Mouse (Mus musculus) embryonic facial prominence, embryonic 15.5 days (tissue): ENCODE results near the gene Stk35. TPM values are rescaled to one million over a fixed set of nuclear protein-coding genes. Genes with fewer than 3 reads are reported as not detected.

Experiments used
- ATAC-seq: fragments of 200-750 bp; cut with Nextera tagmentation; 2 replicates; pipeline ENCODE4 v1.8.0; 2017; ENCODE audit warnings: low read depth, moderate TSS enrichment; ENCODE audit not compliant: insufficient number of reproducible peaks, low FRiP score, low TSS enrichment
- H3K27ac ChIP-seq: fragments of 300-500 bp; sonication (generic); replicated peaks from 2 replicates; pipeline ENCODE4 v1.5.1; 2015; ENCODE audit warnings: mild to moderate bottlenecking, inconsistent platforms
- H3K27me3 ChIP-seq: fragments of 300-500 bp; sonication (generic); 2 replicates; pipeline ENCODE4 v1.6.1; 2015; ENCODE audit warnings: inconsistent platforms
- H3K36me3 ChIP-seq: fragments of 300-500 bp; sonication (generic); 2 replicates; pipeline ENCODE4 v1.6.1; 2015; ENCODE audit warnings: mild to moderate bottlenecking, inconsistent platforms
- H3K4me1 ChIP-seq: fragments of 300-500 bp; sonication (generic); 2 replicates; pipeline ENCODE4 v1.6.1; 2015; ENCODE audit warnings: inconsistent platforms
- H3K4me2 ChIP-seq: fragments of 300-500 bp; sonication (generic); replicated peaks from 2 replicates; pipeline ENCODE4 v1.6.1; 2015; ENCODE audit warnings: mild to moderate bottlenecking, inconsistent platforms
- H3K4me3 ChIP-seq: fragments of 300-500 bp; sonication (generic); replicated peaks from 2 replicates; pipeline ENCODE4 v1.5.1; 2015; ENCODE audit warnings: mild to moderate bottlenecking, inconsistent platforms
- H3K9ac ChIP-seq: fragments of 300-500 bp; sonication (generic); 2 replicates; pipeline ENCODE4 v1.6.1; 2015; ENCODE audit warnings: inconsistent platforms
- H3K9me3 ChIP-seq: fragments of 300-500 bp; sonication (generic); replicated peaks from 2 replicates; pipeline ENCODE4 v1.6.1; 2016; ENCODE audit warnings: inconsistent platforms
- WGBS: fragments of 180-500 bp; shearing (Covaris S2); methylation state at CpG from one replicate; pipeline ENCODE4 v1.1.7; 2015; 5-methylcytosine and 5-hydroxymethylcytosine counted together
- polyA plus RNA-seq: library from polyadenylated mRNA; unstranded; fragments of >200 nt; fragmentation: Nextera tagmentation; extraction: Ambion mirVana; gene quantifications from 2 replicates; pipeline ENCODE4 v1.2.1, GENCODE M21; 2015

The Stk35 gene
- polyA plus RNA-seq, 1 experiment from 2014 or later, result 10.3 TPM

DNA sequence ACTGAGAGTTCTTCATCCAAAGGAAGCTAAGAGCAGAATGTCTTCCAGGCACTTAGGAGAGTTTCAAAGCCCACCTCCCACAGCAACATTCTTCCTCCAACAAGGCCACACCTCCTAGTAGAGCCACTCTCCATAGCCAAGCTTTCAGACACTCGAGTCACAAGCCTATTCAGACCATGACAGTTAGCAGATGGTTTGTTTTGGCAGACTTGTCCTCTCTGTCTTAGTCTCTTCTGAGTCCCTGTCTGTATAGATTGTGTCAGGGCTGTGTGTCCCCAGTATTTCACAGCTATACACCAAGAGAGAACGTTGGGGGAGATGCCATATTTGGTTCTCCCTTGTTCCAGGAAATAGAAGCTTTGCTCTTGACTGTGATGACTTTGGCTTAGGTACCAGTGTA is 14.8 kb downstream of the Stk35 start:
- Histone ChIP-seq H3K4me2 (no peak overlapping the region), H3K4me3 (no peak overlapping the region), H3K4me1 (no peaks in the 10 kb centered on the region), H3K36me3 (peaks cover 28% of the 10 kb centered on the region), H3K27ac (no peak overlapping the region), H3K27me3 (no peaks in the 10 kb centered on the region), H3K9me3 (no peaks in the 10 kb centered on the region), H3K9ac (no peak overlapping the region)
- no peak for ATAC-seq
- WGBS, result 52% methylated on average over 2 of the region's 2 CpGs

DNA sequence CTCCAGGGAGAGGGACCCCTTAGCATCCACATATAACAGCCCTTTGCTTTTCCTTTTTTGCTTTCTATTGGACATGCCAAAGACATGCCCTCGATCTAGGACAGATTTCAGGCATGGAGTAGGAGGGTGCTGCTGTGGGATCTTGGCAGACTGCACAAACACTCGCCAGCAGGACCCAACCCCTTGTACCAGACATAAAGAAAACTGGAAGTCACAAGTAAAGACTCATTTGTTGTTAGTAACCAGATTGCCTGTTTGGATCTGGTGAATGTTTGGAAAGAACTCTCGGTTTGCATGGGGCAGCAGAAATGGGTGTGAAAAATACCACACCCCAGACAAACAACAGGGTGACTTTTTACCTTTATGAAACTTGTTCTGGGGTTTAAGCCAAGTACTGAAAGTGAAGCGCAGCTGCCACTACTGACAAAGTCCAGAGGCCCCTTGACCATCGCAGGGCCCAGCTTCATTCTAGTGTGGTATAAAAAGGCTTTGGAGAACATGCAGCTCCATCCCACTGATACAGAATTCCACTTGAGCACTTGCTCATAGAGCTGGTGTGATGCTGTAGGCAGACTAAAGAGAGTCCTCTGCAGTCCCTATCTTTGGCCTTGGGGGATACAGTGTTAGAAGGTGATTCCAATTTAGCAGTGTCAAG is 17.4 kb downstream of the Stk35 start:
- Histone ChIP-seq H3K27me3 (no peaks in the 10 kb centered on the region), H3K4me2 (no peak overlapping the region), H3K36me3 (peaks cover 11% of the 10 kb centered on the region; the same call in 1 of the 2 replicates), H3K4me3 (no peak overlapping the region), H3K27ac (no peak overlapping the region), H3K9me3 (no peaks in the 10 kb centered on the region), H3K4me1 (no peaks in the 10 kb centered on the region), H3K9ac (no peak overlapping the region)
- ATAC-seq, result no peak
- 84% methylated on average over 5 of the region's 5 CpGs for WGBS

DNA sequence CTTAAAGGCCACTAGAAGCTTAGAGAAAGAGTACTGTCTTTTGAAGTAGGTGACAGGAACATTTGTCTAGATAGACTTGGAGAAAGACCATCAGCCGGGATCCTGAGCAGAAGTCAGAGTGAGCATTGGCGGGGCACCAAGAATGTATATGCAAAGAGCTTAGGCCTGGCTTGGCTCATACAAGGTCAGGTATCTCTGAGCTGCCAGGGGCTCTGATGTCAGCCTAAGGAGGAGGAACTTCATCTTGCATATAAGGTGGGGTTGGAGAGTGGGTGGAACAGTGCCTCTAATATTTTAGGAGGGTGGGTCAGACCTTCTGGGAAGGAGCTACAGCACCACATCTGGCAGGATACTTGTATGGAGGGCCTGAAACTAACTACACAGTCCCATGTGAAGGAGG is 18.6 kb downstream of the Stk35 start:
- WGBS, result 78% methylated on average over 2 of the region's 2 CpGs
- no peak for ATAC-seq

DNA sequence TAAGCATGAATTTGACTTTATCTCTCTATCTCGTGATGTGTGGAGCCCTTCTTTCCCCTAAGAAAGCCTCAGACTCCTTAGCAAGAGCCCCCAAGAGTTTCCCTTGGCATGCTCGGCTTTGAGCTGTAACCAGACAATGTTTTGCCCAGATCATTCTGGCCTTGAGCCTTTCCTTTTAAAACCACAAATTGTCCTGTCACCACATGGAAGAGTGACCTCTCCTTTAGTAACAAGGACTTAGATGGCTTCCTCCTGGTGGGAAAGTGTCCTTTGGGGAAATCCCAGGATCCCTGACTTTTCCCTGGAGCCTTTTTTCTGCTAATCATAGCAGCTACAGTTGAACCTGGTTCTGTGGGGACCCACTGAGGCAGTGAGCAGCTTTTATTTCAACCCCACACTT is 19.2 kb downstream of the Stk35 start:
- Histone ChIP-seq H3K4me1 (no peaks in the 10 kb centered on the region), H3K4me2 (no peak overlapping the region), H3K36me3 (peaks cover 10% of the 10 kb centered on the region; the same call in 1 of the 2 replicates), H3K9me3 (no peaks in the 10 kb centered on the region), H3K4me3 (no peak overlapping the region), H3K27me3 (no peaks in the 10 kb centered on the region), H3K27ac (no peak overlapping the region), H3K9ac (no peak overlapping the region)
- no peak for ATAC-seq
- 67% methylated on average over 2 of the region's 2 CpGs for WGBS

More for the DNA sequence above, 18.6 kb downstream of the Stk35 start:
- Histone ChIP-seq H3K27ac (no peak overlapping the region), H3K9ac (no peak overlapping the region), H3K4me3 (no peak overlapping the region), H3K9me3 (no peaks in the 10 kb centered on the region), H3K27me3 (no peaks in the 10 kb centered on the region), H3K4me1 (no peaks in the 10 kb centered on the region), H3K36me3 (peaks cover 10% of the 10 kb centered on the region; the same call in 1 of the 2 replicates), H3K4me2 (no peak overlapping the region)

DNA sequence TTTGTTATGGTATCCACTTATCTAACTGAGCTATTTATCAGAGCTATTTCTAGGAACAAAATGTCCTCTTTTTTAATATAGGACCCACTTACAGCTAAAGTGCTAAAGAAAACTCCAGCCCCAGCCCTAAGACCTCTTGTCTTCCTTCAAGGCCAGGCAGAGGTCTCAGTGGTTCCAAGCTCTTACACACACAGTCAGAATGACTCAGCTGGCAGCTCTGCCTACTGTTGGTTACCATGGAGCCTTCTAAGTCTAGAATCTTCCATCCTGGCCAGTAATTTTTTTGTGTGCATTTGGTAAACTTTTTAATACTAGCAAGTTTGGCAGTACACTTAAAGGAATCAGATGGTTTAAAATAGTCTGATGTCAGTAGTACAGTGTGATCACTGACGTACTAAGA is 19.6 kb downstream of the Stk35 start:
- peaks cover 10% of the 10 kb centered on the region; the same call in 1 of the 2 replicates for H3K36me3 ChIP-seq
- ATAC-seq, result no peak

DNA sequence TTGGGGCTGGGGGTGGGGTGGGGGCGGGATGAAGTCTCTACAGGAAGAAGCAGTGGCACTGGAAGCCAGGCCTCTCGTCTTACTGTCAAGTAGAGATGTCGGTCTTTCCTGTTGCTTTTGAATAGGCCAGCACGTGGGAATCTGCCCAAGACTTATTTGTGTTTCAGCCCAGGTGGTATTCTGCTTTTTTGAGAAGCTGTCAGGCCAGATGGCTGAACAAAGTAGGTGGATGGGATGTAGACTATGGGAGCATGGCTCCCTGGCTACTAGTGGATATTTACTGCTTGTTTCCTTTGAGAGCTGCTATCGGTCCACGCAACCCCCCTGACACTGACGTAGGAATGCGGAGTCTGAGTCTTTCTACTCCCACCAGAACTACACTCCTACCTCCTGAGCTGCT is 20.7 kb downstream of the Stk35 start:
- Histone ChIP-seq H3K36me3 (peaks cover 8% of the 10 kb centered on the region; the same call in 1 of the 2 replicates), H3K27me3 (no peaks in the 10 kb centered on the region), H3K9ac (no peak overlapping the region), H3K4me3 (no peak overlapping the region), H3K4me2 (no peak overlapping the region), H3K4me1 (no peaks in the 10 kb centered on the region), H3K9me3 (no peaks in the 10 kb centered on the region), H3K27ac (no peak overlapping the region)
- WGBS, result 82% methylated on average over 8 of the region's 8 CpGs
- no peak for ATAC-seq

More for the DNA sequence above, 19.6 kb downstream of the Stk35 start:
- WGBS, result 83% methylated on average over 1 of the region's 1 CpGs
- Histone ChIP-seq H3K4me3 (no peak overlapping the region), H3K9me3 (no peaks in the 10 kb centered on the region), H3K4me1 (no peaks in the 10 kb centered on the region), H3K4me2 (no peak overlapping the region), H3K9ac (no peak overlapping the region), H3K27me3 (no peaks in the 10 kb centered on the region), H3K27ac (no peak overlapping the region)

DNA sequence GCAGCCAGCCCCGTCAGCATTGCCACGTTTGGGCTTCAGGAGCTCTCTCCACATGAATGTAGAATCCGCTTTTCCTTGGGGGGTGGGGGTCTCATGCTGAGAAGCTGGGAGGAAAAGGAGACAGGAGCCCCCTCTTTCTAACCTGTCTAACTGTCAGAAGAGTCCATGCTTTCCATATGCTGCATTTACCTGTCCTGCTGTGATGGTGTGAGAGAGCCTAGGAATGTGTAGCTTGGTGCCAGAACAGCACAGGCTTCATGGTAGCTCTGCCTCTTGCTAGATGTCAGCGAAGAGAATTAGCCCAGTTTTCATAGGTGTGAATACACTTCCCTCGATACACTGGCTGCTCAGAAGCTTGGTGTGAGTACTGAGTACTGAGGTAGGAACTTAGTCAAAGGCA is 21.3 kb downstream of the Stk35 start:
- H3K27me3 ChIP-seq, result no peaks in the 10 kb centered on the region
- WGBS, result 83% methylated on average over 5 of the region's 5 CpGs
- no peak for ATAC-seq

DNA sequence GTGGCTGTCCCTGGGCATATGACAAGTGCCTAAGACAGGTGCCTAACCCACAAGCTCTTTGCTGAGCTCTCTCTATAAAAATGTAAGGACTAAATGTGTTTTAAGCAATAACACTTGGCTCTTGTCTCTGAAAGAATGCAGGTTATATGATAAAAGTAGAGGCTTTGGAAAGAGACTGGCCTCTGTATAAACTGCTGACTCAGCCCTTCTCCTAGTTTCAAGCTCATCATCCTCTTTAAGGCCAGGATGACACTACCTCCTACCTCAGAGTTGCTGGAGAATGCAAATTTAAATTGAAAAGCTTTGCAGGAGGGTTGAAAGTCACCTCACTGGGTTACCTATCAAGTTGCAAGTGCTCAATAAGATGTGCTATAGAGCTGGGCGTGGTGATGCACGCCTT is 23.0 kb downstream of the Stk35 start:
- Histone ChIP-seq H3K4me1 (no peaks in the 10 kb centered on the region), H3K4me2 (no peak overlapping the region), H3K36me3 (peaks cover 7% of the 10 kb centered on the region), H3K27me3 (no peaks in the 10 kb centered on the region), H3K9me3 (no peaks in the 10 kb centered on the region), H3K9ac (no peak overlapping the region), H3K4me3 (no peak overlapping the region), H3K27ac (no peak overlapping the region)
- no peak for ATAC-seq
- 88% methylated on average over 2 of the region's 2 CpGs for WGBS

More for the DNA sequence above, 21.3 kb downstream of the Stk35 start:
- Histone ChIP-seq H3K4me3 (no peak overlapping the region), H3K27ac (no peak overlapping the region), H3K4me1 (no peaks in the 10 kb centered on the region), H3K4me2 (no peak overlapping the region), H3K36me3 (peaks cover 7% of the 10 kb centered on the region; the same call in 1 of the 2 replicates), H3K9me3 (no peaks in the 10 kb centered on the region), H3K9ac (no peak overlapping the region)

DNA sequence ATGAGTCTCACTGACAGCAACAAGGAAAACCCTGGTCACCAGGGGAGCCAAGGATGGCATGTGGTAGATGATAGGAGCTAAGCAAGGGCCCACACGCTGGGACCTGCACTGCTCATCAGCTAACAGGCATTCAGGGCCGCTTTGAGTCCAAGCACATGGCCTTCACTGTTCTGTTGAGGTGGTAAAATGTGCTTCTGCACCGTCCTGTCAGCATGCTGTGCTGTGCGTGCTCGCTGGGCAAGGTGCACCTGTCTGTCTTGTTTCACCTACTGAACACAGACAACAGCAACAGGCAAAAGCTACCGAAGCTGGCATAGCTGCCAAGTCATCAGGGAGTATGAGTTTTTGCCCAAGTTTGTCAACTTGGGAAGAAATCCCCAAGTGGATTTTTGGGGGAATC is 23.9 kb downstream of the Stk35 start:
- no peak overlapping the region for H3K4me3 ChIP-seq
- ATAC-seq, result no peak
- no peak overlapping the region for H3K9ac ChIP-seq
- H3K4me1 ChIP-seq, result no peaks in the 10 kb centered on the region
- H3K36me3 ChIP-seq, result peaks cover 16% of the 10 kb centered on the region
- no peak overlapping the region for H3K27ac ChIP-seq
- no peaks in the 10 kb centered on the region for H3K27me3 ChIP-seq
- no peak overlapping the region for H3K4me2 ChIP-seq
- no peaks in the 10 kb centered on the region for H3K9me3 ChIP-seq
- 90% methylated on average over 6 of the region's 6 CpGs for WGBS

DNA sequence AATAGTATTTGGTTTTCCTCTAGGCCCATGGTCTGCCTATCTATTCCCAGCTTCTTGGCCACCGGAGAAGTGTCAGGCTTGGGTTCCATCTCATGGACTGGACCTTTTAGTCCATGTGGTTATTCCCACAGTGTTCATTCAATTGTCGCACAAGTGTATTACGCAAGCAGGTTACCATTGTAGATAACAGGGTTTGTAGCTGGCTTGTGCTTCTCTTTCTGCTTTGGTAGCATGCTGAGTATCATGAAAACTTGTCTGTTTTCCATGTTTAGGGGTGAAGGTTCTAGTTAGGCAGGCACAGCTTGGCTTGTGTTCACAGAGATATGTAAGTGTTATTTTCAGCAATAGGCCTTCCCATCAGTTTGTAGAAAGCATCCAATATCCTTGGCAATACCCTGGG is 25.8 kb downstream of the Stk35 start:
- Histone ChIP-seq H3K36me3 (peaks cover 29% of the 10 kb centered on the region), H3K4me1 (no peaks in the 10 kb centered on the region), H3K27ac (no peak overlapping the region), H3K9ac (no peak overlapping the region), H3K9me3 (no peaks in the 10 kb centered on the region), H3K4me2 (no peak overlapping the region), H3K4me3 (no peak overlapping the region), H3K27me3 (no peaks in the 10 kb centered on the region)
- 99% methylated on average over 3 of the region's 3 CpGs for WGBS
- ATAC-seq, result no peak

DNA sequence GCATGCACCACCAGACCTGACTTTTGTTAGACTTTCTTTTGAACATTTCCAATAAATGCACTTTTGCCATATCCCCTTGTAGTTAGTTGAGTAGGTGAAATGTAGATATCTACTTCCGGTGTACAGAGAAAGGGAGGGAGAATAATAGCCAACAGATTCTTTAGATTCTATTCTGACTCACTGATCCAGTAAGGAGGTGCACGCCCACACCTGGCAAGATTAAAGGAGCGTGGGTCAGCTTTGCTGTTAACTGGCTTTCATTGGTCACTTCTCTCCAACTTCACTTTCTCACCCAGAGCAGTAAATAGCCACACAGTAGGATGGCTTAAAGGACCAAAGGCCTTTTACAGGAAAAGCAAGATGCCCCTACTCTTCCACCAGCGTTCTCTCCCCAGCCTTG is 32.7 kb downstream of the Stk35 start:
- peaks cover 29% of the 10 kb centered on the region for H3K36me3 ChIP-seq
- no peak overlapping the region for H3K4me2 ChIP-seq
- no peaks in the 10 kb centered on the region for H3K9me3 ChIP-seq
- no peak for ATAC-seq
- no peak overlapping the region for H3K27ac ChIP-seq
- H3K4me3 ChIP-seq, result no peak overlapping the region
- H3K27me3 ChIP-seq, result no peaks in the 10 kb centered on the region
- no peak overlapping the region for H3K9ac ChIP-seq
- WGBS, result 80% methylated on average over 4 of the region's 4 CpGs
- no peaks in the 10 kb centered on the region for H3K4me1 ChIP-seq

DNA sequence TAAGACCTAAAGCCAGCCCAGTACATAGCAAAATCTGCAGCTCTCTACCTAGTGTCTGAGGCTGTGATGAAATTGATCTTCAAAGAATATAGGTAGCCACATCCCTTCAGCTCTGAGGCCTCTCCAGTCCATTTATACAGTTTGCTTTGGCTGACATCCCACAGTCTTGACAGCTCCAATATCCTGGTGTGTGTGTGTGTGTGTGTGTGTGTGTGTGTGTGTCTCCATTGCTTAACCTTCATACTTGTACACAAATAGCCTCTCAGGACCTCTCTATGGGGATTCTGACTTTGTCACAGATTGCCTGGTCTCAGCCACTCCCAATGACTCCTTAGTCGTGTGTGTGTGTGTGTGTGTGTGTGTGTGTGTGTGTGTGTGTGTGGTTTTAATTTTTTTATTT is 33.9 kb downstream of the Stk35 start:
- H3K27ac ChIP-seq, result no peak overlapping the region
- H3K36me3 ChIP-seq, result peaks cover 17% of the 10 kb centered on the region; the same call in 1 of the 2 replicates
- no peaks in the 10 kb centered on the region for H3K4me1 ChIP-seq
- no peak for ATAC-seq
- H3K4me2 ChIP-seq, result no peak overlapping the region
- WGBS, result 75% methylated on average over 1 of the region's 1 CpGs
- H3K4me3 ChIP-seq, result no peak overlapping the region
- no peaks in the 10 kb centered on the region for H3K9me3 ChIP-seq
- no peaks in the 10 kb centered on the region for H3K27me3 ChIP-seq
- H3K9ac ChIP-seq, result no peak overlapping the region
